Mouse (Mus musculus) kidney, embryonic 16.5 days (tissue): ENCODE measurements around the gene Usp34. TPM values are rescaled to one million over a fixed set of nuclear protein-coding genes. Genes with fewer than 3 reads are reported as not detected.
"Not testable (repeated sequence)": the region's sequence is repeated elsewhere in the genome, so short reads cannot be mapped to it uniquely, and the experiment has no call there.

ENCODE experiments used
- ATAC-seq: fragments of 200-750 bp; cut with Nextera tagmentation; 2 replicates; pipeline ENCODE4 v1.8.0; 2017; ENCODE audit warnings: moderate TSS enrichment; ENCODE audit not compliant: low FRiP score, low TSS enrichment
- H3K27ac ChIP-seq: fragments of 300-500 bp; sonication (generic); 2 replicates; pipeline ENCODE4 v1.5.1; 2014; ENCODE audit warnings: low read length
- H3K27me3 ChIP-seq: fragments of 300-500 bp; sonication (generic); 2 replicates; pipeline ENCODE4 v1.6.1; 2014; ENCODE audit warnings: low read length, control low read depth, mixed read lengths; ENCODE audit not compliant: insufficient read depth
- H3K36me3 ChIP-seq: fragments of 300-500 bp; sonication (generic); 2 replicates; pipeline ENCODE4 v1.6.1; 2014; ENCODE audit warnings: low read length, control low read depth, mixed read lengths; ENCODE audit not compliant: insufficient read depth
- H3K4me1 ChIP-seq: fragments of 300-500 bp; sonication (generic); 2 replicates; pipeline ENCODE4 v1.6.1; 2014; ENCODE audit warnings: low read length, control low read depth, mixed read lengths; ENCODE audit not compliant: insufficient read depth
- H3K4me2 ChIP-seq: fragments of 300-500 bp; sonication (generic); replicated peaks from 2 replicates; pipeline ENCODE4 v1.6.1; 2014; ENCODE audit warnings: low read depth, low read length
- H3K4me3 ChIP-seq: fragments of 300-500 bp; sonication (generic); 2 replicates; pipeline ENCODE4 v1.5.1; 2014; ENCODE audit warnings: mild to moderate bottlenecking, low read length
- H3K9ac ChIP-seq: fragments of 300-500 bp; sonication (generic); replicated peaks from 2 replicates; pipeline ENCODE4 v1.6.1; 2014; ENCODE audit warnings: low read length
- H3K9me3 ChIP-seq: fragments of 300-500 bp; sonication (generic); 2 replicates; pipeline ENCODE4 v1.6.1; 2016; ENCODE audit warnings: low read length, control low read depth
- WGBS: fragments of 180-500 bp; shearing (Covaris S2); extraction: QIAGEN DNeasy Blood & Tissue Kit; methylation state at CpG from one replicate; pipeline ENCODE4 v1.1.7; 2014; 5-methylcytosine and 5-hydroxymethylcytosine counted together
- polyA plus RNA-seq: library from polyadenylated mRNA; unstranded; fragments of >200 nt; fragmentation: Nextera tagmentation; extraction: Ambion mirVana; gene quantifications from 2 replicates; pipeline ENCODE4 v1.2.1, GENCODE M21; 2015

Gene Usp34
- polyA plus RNA-seq, 1 experiment from 2014 or later, result 22.5 TPM

GRCm38 (mm10) chr11:23382787-23383186, 76.1 kb downstream of the Usp34 start:
- H3K27me3 ChIP-seq, result no peaks in the 10 kb centered on the region
- ATAC-seq, result no peak
- no peaks in the 10 kb centered on the region for H3K4me1 ChIP-seq
- no peak overlapping the region for H3K4me2 ChIP-seq
- no peak overlapping the region for H3K4me3 ChIP-seq
- peaks cover 18% of the 10 kb centered on the region; the same call in 1 of the 2 replicates for H3K36me3 ChIP-seq
- WGBS, result 95% methylated on average over 1 of the region's 1 CpGs
- H3K9ac ChIP-seq, result no peak overlapping the region
- H3K27ac ChIP-seq, result no peak overlapping the region
- H3K9me3 ChIP-seq, result no peaks in the 10 kb centered on the region

- Histone ChIP-seq H3K36me3 (peaks cover 24% of the 10 kb centered on the region), H3K9me3 (no peaks in the 10 kb centered on the region)
- ATAC-seq, result no peak
Measured at GRCm38 (mm10) chr11:23389649-23390048, 83.0 kb downstream of the Usp34 start.

DNA sequence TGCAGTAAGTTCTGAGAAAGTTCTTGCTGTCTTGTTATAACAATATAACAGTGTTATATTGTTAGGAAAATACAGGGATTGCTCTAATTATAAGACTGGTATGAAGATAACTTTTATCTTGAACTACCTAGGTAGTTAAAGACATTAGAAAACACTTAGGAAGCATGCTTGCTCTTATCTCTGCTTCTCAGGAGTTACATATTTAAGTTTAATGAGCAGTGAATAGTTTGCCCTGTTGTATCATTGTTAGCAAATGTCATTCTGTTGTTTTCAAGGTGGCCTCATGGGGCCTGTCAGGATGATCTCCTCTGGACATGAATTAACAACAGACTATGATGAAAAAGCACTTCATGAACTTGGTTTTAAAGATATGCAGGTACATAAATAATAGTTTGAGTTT, 85.9 kb downstream of the Usp34 start:
- H3K9me3 ChIP-seq, result no peaks in the 10 kb centered on the region
- H3K4me2 ChIP-seq, result no peak overlapping the region
- H3K9ac ChIP-seq, result no peak overlapping the region
- no peak overlapping the region for H3K4me3 ChIP-seq
- H3K36me3 ChIP-seq, result peaks cover 38% of the 10 kb centered on the region
- no peaks in the 10 kb centered on the region for H3K4me1 ChIP-seq
- H3K27me3 ChIP-seq, result no peaks in the 10 kb centered on the region
- ATAC-seq, result no peak
- no peak overlapping the region for H3K27ac ChIP-seq

More at GRCm38 (mm10) chr11:23389649-23390048, 83.0 kb downstream of the Usp34 start:
- no peak overlapping the region for H3K27ac ChIP-seq
- H3K9ac ChIP-seq, result no peak overlapping the region
- no peaks in the 10 kb centered on the region for H3K4me1 ChIP-seq
- no peak overlapping the region for H3K4me2 ChIP-seq
- WGBS, result 94% methylated on average over 1 of the region's 1 CpGs
- H3K4me3 ChIP-seq, result no peak overlapping the region
- no peaks in the 10 kb centered on the region for H3K27me3 ChIP-seq

GRCm38 (mm10) chr11:23396608-23397007, 89.9 kb downstream of the Usp34 start:
- Histone ChIP-seq H3K4me1 (no peaks in the 10 kb centered on the region), H3K4me3 (no peak overlapping the region), H3K36me3 (peaks cover 40% of the 10 kb centered on the region), H3K27me3 (no peaks in the 10 kb centered on the region), H3K4me2 (no peak overlapping the region), H3K9me3 (no peaks in the 10 kb centered on the region), H3K9ac (no peak overlapping the region), H3K27ac (no peak overlapping the region)
- ATAC-seq, result no peak
- WGBS, result 92% methylated on average over 4 of the region's 4 CpGs

DNA sequence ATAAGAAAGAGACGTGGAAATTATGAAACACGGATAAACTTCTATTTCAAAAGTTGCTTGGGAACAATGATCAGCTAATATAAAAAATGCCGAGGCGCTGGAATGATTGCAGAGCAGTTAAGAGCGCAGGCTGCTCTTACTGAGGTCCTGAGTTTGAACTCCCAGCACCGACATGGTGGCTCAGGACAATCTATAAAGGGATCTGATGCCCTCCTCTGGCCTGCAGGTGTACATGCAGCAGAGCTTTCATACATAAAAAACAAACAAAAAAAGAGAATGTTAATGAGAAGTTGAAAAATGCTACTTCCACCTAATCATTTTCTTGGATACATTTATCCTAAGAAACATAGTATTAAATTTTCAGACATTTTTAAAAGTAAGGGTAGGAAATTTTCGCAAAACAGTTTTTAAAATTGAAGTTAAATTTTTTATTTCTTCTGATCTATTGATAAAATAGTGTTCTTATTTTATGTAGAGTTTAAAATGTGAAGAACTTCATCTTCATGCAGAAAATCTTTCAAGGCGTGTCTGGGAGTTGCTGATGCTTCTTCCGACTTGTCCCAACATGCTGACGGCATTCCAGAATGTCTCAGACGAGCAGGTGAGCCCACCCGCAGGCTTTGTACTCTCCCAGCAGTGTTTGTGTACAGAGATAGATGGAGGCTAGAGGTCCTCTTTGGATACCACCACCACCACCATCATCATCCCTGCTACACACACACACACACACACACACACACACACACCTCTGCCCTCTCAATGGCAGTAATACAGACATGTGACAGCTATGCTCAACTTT, 94.5 kb downstream of the Usp34 start:
- H3K9me3 ChIP-seq, result no peaks in the 10 kb centered on the region
- H3K27ac ChIP-seq, result no peak overlapping the region
- H3K4me3 ChIP-seq, result no peak overlapping the region
- ATAC-seq, result no peak
- H3K36me3 ChIP-seq, result peaks cover 32% of the 10 kb centered on the region
- H3K4me2 ChIP-seq, result no peak overlapping the region
- 90% methylated on average over 12 of the region's 12 CpGs for WGBS
- no peaks in the 10 kb centered on the region for H3K27me3 ChIP-seq
- no peaks in the 10 kb centered on the region for H3K4me1 ChIP-seq
- H3K9ac ChIP-seq, result no peak overlapping the region

DNA sequence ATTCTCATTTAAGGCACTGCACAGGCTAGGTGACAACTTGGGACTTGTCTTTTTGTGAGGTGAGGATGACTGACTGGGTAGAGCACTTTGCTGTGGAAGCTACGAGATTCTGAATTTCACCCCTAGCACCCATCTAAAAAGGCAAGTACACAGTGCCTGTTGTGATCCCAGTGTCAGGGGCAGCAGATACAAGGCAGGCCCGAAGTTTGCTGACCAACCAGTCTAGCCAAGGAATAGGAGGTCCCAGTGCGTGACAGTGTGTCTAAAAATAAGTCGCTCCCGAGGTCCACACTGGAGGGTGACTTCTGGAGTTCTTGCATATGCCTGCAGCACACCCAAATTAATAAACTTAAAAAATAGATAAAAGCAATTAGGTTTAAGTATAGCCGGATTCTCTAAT, 121.6 kb downstream of the Usp34 start:
- Histone ChIP-seq H3K4me2 (no peak overlapping the region), H3K27ac (no peak overlapping the region), H3K4me3 (no peak overlapping the region), H3K4me1 (no peaks in the 10 kb centered on the region), H3K27me3 (no peaks in the 10 kb centered on the region), H3K9me3 (no peaks in the 10 kb centered on the region), H3K9ac (no peak overlapping the region), H3K36me3 (peaks cover 39% of the 10 kb centered on the region)
- ATAC-seq, result no peak
- 93% methylated on average over 6 of the region's 6 CpGs for WGBS

DNA sequence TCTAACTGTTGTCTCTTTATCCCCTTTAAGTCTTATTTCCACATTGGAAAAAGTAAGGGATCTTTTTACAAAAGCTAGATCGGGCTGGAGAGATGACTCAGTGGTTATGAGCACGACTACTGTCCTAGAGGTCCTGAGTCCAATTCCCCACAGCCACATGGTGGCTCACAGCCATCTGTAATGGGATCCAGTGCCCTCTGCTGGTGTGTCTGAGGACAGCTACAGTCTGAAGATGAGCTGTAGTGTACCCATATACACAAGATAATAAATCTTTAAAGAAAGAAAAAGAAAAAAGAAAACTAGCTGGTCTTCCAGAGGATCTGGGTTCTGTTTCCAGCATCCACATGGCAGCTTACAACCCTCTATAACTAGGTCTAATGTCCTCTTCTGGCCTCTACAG, 123.3 kb downstream of the Usp34 start:
- H3K4me1 ChIP-seq, result no peaks in the 10 kb centered on the region
- H3K9me3 ChIP-seq, result no peaks in the 10 kb centered on the region
- H3K36me3 ChIP-seq, result peaks cover 53% of the 10 kb centered on the region
- no peak overlapping the region for H3K9ac ChIP-seq
- H3K4me3 ChIP-seq, result no peak overlapping the region
- no peak overlapping the region for H3K27ac ChIP-seq
- 93% methylated on average over 2 of the region's 2 CpGs for WGBS
- ATAC-seq, result no peak
- no peaks in the 10 kb centered on the region for H3K27me3 ChIP-seq
- no peak overlapping the region for H3K4me2 ChIP-seq

DNA sequence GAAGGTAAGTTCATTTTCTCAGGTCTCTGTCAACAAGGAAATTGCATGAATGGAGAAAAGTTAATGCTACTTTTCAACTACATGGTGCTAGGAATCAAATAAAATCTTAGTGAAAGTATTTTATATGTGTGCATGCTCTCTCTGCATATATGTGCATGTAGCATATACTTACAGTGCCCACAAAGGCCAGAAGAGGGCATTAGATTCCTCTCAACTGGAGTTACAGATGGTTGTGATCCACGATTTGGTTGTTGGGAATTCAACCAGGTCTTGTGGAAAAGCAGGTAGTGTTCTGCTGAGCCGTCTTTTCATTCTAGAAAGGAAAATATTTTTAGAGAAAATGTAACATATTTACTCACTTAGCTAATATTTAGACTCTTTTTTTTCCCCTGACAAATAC, 129.4 kb downstream of the Usp34 start:
- H3K36me3 ChIP-seq, result peaks cover 57% of the 10 kb centered on the region
- no peak overlapping the region for H3K4me2 ChIP-seq
- no peak for ATAC-seq
- H3K4me3 ChIP-seq, result no peak overlapping the region
- H3K9ac ChIP-seq, result no peak overlapping the region
- H3K9me3 ChIP-seq, result no peaks in the 10 kb centered on the region
- no peaks in the 10 kb centered on the region for H3K27me3 ChIP-seq
- no peak overlapping the region for H3K27ac ChIP-seq
- H3K4me1 ChIP-seq, result no peaks in the 10 kb centered on the region
- 85% methylated on average over 2 of the region's 2 CpGs for WGBS

DNA sequence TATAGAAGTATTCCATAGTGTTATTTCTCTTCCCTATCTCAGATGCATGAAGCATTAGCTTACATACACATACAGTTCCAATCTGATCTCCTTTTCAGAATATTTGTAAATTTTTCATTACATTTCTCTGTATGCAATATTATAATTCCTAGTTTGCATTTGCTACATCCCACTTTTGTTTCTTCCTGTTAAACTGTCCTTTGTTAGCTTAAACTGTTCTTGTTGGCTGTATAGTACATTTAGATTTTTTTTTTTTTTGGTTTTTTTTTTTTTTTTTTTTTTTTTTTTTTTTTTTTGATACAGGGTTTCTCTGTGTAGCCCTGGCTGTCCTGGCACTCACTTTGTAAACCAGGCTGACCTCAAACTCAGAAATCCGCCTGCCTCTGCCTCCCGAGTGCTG, 159.2 kb downstream of the Usp34 start:
- H3K36me3 ChIP-seq, result peaks cover 25% of the 10 kb centered on the region
- not testable (repeated sequence) for H3K4me1 ChIP-seq, H3K9me3 ChIP-seq, H3K9ac ChIP-seq, H3K27me3 ChIP-seq, ATAC-seq, H3K4me2 ChIP-seq, H3K27ac ChIP-seq, H3K4me3 ChIP-seq
- WGBS, result 98% methylated on average over 2 of the region's 2 CpGs

GRCm38 (mm10) chr11:23489955-23490354, 183.3 kb downstream of the Usp34 start:
- no peak overlapping the region for H3K4me3 ChIP-seq
- H3K4me1 ChIP-seq, result no peaks in the 10 kb centered on the region
- no peak overlapping the region for H3K9ac ChIP-seq
- no peak for ATAC-seq
- 92% methylated on average over 1 of the region's 1 CpGs for WGBS
- H3K27ac ChIP-seq, result no peak overlapping the region
- H3K9me3 ChIP-seq, result no peaks in the 10 kb centered on the region
- no peaks in the 10 kb centered on the region for H3K27me3 ChIP-seq
- H3K4me2 ChIP-seq, result no peak overlapping the region
- H3K36me3 ChIP-seq, result peaks cover 78% of the 10 kb centered on the region
